In the genomic region with DNA sequence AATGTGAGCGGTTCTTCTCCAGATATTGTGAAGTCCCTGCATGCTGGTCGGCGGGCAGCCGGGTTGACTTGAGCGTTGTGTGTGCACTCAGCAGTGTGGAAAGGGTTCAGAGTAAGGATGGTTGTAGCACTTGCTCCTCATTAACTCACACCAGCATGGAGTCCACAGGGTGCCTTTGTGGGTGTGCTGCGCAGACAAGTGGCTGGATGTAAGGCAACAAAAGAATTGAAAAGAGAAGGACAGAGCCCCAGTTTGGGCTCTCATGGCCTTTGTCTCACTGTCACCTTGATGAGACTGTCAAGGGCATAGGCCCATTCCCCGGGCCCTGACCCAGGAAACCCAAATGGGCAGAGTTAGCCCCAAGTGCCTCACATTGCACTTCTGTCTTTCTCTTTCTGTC, we compare ENCODE assay signal across 26 mouse cellular contexts.
"Had no signal": no experiment of that assay in that cellular context is flagged by ENCODE, and none has a peak within 500 bp of the region (broad histone marks: within the 10 kb centered on the region; RNA-seq: fewer than 3 reads in every experiment).

No protein-coding gene starts in this region.

- DNase-seq: gastrocnemius, postnatal 14 days; gastrocnemius, postnatal 36 days; heart, adult 11 months; heart, adult 2 months; heart, postnatal 14 days; heart, postnatal 4 days; kidney, adult 18-20 months; kidney, adult 8-10 months; kidney, postnatal 10 days; kidney, postnatal 25 days; kidney, postnatal 4 days; left cerebral cortex, postnatal 4 days had no signal

- ATAC-seq: hindbrain, embryonic 16.5 days; inflammation-experienced regulatory T-cells, adult 6 months; intestine, embryonic 15.5 days; intestine, postnatal 0 days; liver, embryonic 12.5 days had no signal

- H3K4me3 ChIP-seq: heart, adult 2 months; heart, embryonic 13.5 days; heart, embryonic 15.5 days; hindbrain, embryonic 10.5 days; hindbrain, embryonic 12.5 days; intestine, embryonic 15.5 days; layer of hippocampus, adult 2 months; limb, embryonic 13.5 days; limb, embryonic 15.5 days; liver, embryonic 12.5 days had no signal

- H3K27ac ChIP-seq: heart, adult 2 months; heart, embryonic 13.5 days; heart, embryonic 15.5 days; hindbrain, embryonic 10.5 days; hindbrain, embryonic 12.5 days; hindbrain, embryonic 14.5 days; intestine, embryonic 15.5 days; layer of hippocampus, adult 2 months; limb, embryonic 13.5 days; limb, embryonic 15.5 days; liver, embryonic 12.5 days; liver, embryonic 14.5 days had no signal
